Mouse (Mus musculus): ENCODE results near the gene Plin5.

Plin5 gene

DNA sequence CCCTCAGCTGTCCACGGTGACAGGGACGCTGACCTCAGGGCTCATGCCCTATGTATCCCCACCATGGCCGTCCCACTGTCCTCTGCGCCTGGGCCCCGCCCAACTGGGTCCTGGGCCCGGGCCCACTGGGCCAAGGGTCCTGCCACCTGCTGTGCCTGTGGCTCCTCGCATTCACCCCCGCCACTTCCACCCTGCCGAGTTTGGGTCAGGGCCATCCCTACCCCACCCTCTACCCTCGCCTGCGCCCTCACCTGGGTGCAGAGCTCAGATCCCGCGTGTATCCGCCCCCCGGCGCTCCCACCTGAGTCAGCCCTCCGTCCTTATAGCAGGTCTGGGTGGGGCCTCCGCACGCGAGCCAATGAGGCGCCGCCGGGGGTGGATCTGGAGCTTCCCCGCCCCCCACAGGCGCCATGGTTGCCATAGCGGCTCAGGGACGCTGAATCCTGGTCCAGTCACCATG, at the start of gene Plin5:
Plin5 (minus strand) TSS at position 346 of the 460 bp plus-strand sequence.
- ATAC-seq (ENCODE audit: low TSS enrichment) = 0 out of 2 replicates have a peak, but pooled peaks have one; percentile 24

- no peak for ATAC-seq (ENCODE audit: low TSS enrichment)
Observed at GRCm38 (mm10) chr17:56165671-56166070, 48.3 kb upstream of the Plin5 start.

DNA sequence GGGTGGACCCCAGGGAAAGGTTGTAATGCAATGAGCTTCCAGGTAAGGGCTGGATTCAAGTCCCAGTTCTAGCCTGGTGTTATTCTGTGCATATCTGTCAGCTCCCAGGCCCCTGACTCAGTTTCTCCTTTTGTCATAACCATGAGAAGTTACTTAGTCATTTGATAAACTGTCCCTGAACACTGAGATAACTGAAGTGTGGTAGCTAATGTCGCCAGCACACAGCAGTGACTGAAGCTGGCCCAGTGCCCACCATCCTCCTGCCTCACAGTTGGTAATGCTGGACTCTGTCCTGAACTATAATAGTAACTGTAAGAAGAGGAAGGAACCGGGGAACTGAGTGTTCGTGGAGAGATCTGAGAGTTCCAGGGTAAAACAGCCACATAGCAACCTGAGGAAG, 47.1 kb upstream of the Plin5 start:
- ATAC-seq (ENCODE audit: low TSS enrichment) = no peak

DNA sequence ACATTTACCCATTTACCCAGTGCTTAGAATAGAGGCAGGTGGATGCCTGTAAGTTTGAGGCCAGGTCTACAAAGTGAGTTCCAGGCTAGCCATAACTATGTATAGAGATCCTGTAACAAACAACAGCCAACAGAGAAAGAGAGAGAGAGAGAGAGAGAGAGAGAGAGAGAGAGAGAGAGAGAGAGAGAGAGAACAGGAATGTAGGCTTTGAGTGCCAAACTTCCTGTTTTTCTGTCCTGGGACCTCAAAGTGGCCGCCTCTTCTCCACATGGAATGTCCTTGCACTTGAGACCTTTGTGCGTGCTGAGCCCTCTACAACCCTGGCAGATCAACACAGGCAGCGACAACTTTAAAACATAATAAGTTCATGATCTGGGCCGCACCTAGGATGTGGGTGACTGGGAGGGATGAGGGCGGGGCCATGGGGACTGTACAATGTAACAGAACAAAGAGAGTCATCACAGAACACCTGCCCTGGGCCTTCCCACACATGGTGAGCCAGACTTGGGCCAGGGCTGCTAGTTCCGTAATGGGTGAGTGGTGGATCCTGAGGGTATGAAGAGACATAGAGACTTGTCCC, 46.2 kb upstream of the Plin5 start:
- ATAC-seq (ENCODE audit: low TSS enrichment) = no peak

GRCm38 (mm10) chr17:56162231-56162774, 44.9 kb upstream of the Plin5 start, which contains the start of gene Tnfaip8l1:
Tnfaip8l1 (plus strand) TSS chr17:56162477.
- peak; percentile 92 for ATAC-seq (ENCODE audit: low TSS enrichment)

GRCm38 (mm10) chr17:56159729-56160128, 42.3 kb upstream of the Plin5 start:
- ATAC-seq (ENCODE audit: low TSS enrichment) = 0 out of 2 replicates have a peak, but pooled peaks have one; percentile 31

GRCm38 (mm10) chr17:56153643-56154042, 36.2 kb upstream of the Plin5 start:
- ATAC-seq (ENCODE audit: low TSS enrichment) = no peak

DNA sequence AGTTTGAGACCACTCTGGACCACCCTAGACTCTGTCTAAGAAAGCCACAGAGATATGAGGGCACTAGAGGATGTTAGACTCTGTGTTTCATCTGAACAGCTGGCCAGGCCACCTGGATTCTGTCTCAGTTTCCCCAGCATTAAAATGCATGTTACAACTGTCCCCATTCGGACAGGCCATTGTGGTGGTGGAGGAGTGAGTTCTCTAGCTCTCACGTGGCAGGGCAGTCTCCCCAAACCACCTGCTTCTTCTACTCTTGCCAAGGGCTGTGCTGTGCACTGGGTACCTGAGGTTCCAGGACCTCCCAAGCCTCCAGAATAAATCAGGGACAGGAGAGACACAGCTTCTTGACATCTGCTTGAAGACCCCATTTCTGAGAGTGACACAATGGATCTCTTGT, 32.5 kb upstream of the Plin5 start:
- no peak for ATAC-seq (ENCODE audit: low TSS enrichment)

- ATAC-seq (ENCODE audit: low TSS enrichment) = 0 out of 2 replicates have a peak, but pooled peaks have one; percentile 29
Observed at GRCm38 (mm10) chr17:56148790-56149618, 31.6 kb upstream of the Plin5 start.

- ATAC-seq (ENCODE audit: low TSS enrichment) = no peak
Observed at GRCm38 (mm10) chr17:56148280-56148679, 30.9 kb upstream of the Plin5 start.

DNA sequence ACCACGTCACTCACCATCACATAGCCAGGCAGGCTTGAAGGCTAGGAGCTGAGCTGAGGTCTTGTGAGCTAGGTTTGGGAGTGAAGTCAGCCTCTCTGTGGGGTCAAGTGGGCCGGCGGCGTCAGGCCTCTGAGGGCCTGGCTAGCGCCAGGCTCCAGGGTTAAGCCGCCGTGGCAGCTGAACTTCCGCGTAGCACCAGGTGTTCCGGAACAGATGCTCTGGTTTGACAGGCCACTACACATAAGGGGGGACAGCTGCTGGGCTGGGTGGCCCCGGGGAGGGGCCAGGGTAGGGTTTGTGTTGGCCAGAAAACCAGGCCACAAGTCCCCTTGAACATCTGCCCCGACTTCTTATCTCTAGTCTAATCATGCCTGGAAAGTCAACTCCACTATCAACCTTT, 30.0 kb upstream of the Plin5 start:
- ATAC-seq (ENCODE audit: low TSS enrichment) = no peak

- ATAC-seq (ENCODE audit: low TSS enrichment) = no peak
Observed at GRCm38 (mm10) chr17:56146131-56146530, 28.7 kb upstream of the Plin5 start.

DNA sequence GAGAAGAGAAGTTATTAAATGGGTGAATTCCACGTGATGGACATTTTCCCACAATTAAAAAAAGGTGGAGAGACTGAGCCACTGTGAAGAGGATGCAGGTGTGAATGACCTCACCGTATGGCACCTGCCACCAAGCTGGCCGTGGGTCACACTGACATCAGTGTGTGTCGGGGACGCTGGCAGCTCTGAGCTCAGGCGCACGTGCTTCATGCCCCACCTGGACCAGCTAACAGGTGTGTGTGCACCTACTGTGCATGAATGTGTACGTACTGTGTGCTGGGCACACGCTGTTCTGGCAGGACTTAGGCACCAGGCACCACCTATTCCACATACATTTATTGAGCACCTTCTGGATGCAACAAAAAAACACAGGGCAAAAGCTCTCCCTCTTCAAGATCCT, 27.1 kb upstream of the Plin5 start:
- ATAC-seq (ENCODE audit: low TSS enrichment) = no peak

DNA sequence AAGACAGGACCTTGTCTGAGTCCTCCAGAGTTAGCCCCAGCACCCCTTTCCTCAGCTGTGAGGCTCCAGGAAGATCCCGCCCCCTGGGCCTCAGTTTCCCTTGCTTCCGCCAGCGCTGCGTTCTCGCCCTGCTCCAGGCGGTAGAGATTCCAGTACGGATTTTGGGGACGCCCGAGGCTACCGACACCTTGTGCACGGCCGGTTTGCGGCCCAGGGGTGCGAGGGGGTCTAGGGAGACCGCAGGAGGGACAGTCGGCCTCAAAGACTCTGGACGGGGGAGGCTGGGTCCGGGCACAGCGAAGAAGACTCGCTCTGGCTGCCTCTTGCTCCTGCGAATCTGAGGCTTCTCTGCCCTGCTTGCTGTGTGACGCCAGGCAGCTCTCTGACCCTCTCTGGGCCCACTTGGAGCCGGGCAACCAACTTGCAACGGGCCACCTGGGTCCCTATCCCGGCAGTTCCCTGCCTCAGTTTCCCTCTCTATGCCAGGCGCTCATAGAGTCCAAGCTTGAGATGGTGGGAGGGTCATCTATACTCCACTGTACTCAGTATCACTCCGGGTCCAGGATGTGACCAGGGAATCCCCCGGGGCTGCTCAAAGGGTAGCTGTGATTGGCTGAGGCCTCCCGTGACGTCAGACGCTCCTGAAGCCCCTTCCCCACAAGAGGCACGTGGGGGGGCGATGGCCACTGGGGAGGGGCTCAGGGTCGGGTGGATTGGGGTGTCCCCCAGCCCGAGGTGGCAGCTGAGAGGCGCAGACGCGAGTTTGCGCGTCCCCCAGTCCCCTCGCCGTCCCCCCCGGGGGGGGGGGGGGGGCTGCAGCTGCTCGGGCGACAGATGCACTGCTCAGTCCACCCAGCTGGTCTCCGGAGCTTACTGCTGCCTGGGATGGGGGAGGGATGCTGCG, 24.6 kb upstream of the Plin5 start:
- no peak for ATAC-seq (ENCODE audit: low TSS enrichment)

GRCm38 (mm10) chr17:56139858-56140595, 22.6 kb upstream of the Plin5 start, which contains the start of gene Sema6b:
Sema6b (minus strand) TSS chr17:56140343.
- ATAC-seq (ENCODE audit: low TSS enrichment) = peak; percentile 38; the same call in 1 of the 2 replicates

- ATAC-seq (ENCODE audit: low TSS enrichment) = peak; percentile 14; the same call in 1 of the 2 replicates
Observed at GRCm38 (mm10) chr17:56139355-56139754, 22.0 kb upstream of the Plin5 start.

DNA sequence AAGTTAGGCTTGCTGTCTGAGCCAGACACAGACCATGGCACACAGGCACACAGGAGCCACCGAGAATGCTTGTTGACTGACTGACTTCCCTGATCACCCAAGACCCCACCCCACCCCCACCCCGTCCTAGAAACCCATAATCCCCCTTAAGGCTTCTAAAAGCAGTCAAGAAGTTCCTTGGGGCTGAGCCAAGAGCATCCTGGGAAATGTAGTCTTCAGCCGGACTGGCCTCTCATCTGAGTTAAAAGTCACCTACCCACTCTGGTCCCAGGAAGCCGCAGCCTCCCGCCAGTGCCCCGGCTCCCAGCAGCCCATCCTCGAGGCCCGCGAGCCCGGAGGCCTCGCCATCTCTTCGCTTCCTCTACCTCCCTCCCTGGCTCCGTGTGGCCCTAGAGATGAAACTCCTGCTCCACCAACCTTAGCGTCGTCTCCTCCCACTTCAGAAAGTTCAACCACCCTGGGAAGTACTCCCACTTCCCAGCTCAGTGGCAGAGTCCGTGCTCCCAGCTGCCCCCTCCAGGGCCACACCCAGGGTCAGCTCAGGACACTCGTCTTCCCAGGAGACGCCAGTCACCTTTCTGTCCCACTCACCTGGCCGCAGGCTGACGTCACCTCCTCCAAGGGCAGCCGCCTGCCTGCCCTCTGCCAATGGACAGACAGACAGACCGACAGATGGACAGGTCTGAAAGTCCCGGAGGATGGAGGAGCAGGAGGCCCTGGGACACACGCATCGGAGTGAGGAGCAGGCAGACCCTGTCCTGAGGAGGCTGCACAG, 20.6 kb upstream of the Plin5 start:
- no peak for ATAC-seq (ENCODE audit: low TSS enrichment)

- ATAC-seq (ENCODE audit: low TSS enrichment) = no peak
Observed at GRCm38 (mm10) chr17:56136558-56136957, 19.2 kb upstream of the Plin5 start.

DNA sequence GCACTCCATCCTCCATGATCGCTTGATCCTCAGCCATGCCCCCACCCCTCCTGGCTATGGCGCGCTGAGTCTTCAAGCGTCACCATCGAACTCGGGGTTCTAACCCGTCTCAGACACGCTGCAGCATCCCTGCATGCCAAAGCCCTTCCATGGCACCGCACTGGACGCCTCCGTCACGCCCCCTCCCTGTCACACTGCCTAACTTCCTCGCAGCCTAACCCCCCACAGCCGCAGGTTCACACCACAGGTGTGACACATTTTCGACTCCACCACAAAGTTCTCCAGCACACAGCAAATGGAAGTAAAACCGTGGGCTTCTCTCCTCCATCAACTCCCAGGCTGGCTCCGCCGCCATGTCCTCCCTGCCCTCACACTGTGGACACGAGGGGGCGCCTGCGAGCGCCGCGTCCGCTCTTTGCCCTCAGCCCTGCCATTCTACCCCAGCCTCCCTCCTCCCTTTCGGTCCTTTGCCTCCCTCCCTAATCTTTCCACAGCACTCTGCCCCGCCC, 17.1 kb upstream of the Plin5 start:
- peak; percentile 41; the same call in 1 of the 2 replicates for ATAC-seq (ENCODE audit: low TSS enrichment)
